Mouse (Mus musculus): Measurements from ENCODE around the gene Cntnap1.

Cntnap1 gene

DNA sequence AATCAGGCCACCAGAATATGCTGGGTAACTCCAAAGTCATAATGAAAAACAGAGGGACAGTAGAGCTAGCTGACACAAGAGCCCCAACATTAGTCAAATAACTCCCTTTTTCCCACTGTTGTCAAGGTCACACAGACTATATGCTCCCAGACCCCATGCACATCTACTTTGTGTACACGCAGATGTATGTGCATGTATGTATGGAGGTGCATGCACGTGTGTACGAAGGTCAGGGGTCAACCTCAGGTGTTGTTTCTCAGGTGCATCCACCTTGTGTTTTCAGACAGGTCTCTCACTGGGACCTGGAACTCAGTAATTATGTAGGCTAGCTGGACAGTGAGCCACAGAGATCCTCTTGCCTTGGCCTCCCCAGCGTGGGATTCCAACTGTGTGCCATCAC is 15.1 kb downstream of the Cntnap1 start:
- no peak for DNase-seq (ENCODE audit: extremely low spot score)

DNA sequence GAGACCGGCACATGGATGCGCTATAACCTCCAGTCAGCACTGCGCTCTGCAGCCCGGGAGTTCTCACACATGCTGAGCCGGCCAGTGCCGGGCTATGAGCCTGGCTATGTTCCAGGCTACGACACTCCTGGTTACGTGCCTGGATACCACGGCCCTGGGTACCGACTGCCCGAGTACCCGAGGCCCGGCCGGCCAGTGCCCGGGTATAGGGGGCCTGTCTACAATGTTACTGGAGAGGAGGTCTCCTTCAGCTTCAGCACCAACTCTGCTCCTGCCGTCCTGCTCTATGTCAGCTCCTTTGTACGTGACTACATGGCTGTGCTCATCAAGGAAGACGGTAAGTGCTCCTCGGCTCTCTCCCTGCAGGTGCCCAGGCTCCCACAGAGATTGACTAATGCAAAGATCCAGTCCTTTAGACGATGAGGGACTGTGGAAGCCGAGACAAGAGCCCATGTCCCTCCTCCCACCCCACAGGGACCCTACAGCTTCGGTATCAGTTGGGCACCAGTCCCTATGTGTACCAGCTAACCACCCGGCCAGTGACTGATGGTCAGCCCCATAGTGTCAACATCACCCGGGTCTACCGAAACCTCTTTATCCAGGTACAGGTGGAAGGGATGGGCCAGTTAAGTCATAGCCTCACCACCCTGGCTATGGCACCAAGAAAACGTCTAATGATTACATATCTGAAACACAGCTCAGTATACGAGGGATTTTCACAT is 16.4 kb downstream of the Cntnap1 start:
- no peak for DNase-seq (ENCODE audit: extremely low spot score)

DNA sequence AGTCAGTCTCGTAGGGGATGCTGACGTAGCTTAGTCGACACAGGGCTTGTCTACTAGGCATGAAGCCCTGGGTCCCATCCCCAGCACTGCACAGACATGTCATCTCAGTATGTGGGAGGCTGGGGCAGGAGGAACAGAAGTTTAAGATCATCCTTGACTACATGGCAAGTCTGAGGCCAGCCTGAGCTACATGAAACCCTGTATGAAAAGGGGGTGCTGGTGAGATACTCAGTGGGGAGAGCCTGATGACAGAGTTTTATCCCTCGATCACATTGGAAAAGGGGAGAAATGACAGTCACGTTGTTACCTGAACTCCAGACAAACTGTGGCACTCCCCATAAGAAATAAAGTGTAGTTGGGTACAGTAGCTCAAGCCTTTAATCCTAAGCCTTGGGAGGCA is 17.2 kb downstream of the Cntnap1 start:
- DNase-seq (ENCODE audit: extremely low spot score), result no peak

GRCm38 (mm10) chr11:101188166-101188805 is 18.0 kb downstream of the Cntnap1 start:
- DNase-seq (ENCODE audit: extremely low spot score), result no peak

DNA sequence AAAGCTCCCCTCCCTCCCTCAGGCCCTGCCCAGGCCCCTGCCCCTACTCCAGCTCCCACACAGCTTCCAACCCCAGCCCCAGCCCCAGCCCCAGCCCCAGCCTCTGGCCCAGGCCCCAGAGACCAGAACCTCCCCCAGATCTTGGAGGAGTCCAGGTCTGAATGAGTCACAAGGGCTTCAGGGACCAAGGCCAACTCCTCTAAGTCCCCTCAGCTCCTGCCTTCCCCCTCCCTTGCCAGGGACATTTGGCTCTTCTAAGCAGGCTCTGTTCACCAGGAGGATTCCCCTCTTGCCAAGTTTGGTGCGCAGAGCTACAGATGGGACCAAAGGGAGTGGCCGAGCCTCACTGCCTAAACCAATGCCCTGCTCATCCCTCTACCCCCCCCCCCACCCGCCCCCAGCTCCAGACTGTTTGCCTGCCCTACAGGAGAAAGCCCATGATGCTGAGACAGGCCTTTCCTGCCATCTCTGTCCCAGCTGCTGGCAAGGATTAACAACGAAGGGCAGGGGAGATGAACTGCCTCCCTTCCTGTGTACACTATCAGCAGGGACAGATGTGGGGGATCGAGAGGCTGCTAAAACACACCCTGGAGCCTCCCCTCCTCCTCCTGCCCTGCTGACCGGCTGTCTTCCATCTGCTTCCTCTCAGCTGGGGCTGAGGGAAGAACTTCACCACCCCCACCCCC is 19.3 kb downstream of the Cntnap1 start:
- DNase-seq (ENCODE audit: extremely low spot score), result peak; percentile 65

GRCm38 (mm10) chr11:101190181-101190912 is 20.0 kb downstream of the Cntnap1 start:
- DNase-seq (ENCODE audit: extremely low spot score), result no peak

GRCm38 (mm10) chr11:101190913-101191907 is 20.9 kb downstream of the Cntnap1 start:
- DNase-seq (ENCODE audit: extremely low spot score), result no peak

DNA sequence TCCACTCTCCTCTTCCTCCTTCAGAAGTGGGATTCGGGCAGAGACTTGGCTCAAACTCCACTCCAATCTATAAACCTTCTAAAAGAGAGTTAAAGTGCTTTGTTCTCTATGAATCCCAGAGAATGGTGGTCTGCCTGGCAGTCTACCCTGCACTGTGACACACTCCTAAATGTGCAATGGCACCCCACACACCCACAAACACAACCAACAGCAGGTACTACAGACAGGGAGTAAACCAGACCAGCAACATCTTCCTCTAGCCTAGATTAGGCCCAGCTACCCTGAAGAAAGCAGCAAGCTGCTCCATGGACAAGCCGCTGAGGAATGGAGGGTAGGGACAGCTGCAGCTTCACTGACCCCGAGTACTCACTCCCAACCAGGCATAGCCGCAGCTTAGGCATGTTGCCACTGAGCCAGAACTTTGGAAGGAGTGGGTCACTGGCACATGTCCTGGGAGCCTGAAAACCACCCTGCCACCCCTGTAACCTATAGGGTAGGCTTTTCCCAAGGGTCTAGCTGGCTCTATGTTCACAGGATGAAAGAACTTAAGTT is 21.7 kb downstream of the Cntnap1 start:
- no peak for DNase-seq (ENCODE audit: extremely low spot score)

- DNase-seq (ENCODE audit: extremely low spot score), result no peak
Observed at GRCm38 (mm10) chr11:101192646-101193045, 22.3 kb downstream of the Cntnap1 start.

- no peak for DNase-seq (ENCODE audit: extremely low spot score)
Observed at GRCm38 (mm10) chr11:101193076-101193475, 22.8 kb downstream of the Cntnap1 start.

- no peak for DNase-seq (ENCODE audit: extremely low spot score)
Observed at GRCm38 (mm10) chr11:101194137-101194536, 23.8 kb downstream of the Cntnap1 start.

GRCm38 (mm10) chr11:101194643-101195042 is 24.3 kb downstream of the Cntnap1 start:
- DNase-seq (ENCODE audit: extremely low spot score), result no peak

DNA sequence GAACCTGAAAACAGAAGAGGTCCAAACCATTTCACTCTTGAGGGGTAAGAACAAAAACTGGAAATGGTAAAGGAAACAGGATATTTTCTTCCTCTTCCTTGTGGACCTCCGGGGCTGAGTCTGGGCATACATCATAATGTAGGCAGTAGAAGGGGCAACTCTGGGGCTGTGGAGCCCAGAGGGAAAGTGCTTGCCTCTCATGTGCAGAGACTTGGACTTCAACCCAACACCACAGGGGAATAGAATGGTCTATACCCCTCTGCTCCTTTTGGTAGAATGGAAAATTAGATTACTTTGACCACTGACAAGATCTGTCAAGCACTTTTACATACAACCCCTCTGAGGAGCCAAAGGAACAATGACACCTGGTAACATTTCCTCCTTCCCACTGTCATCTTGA is 24.8 kb downstream of the Cntnap1 start:
- DNase-seq (ENCODE audit: extremely low spot score), result no peak

DNA sequence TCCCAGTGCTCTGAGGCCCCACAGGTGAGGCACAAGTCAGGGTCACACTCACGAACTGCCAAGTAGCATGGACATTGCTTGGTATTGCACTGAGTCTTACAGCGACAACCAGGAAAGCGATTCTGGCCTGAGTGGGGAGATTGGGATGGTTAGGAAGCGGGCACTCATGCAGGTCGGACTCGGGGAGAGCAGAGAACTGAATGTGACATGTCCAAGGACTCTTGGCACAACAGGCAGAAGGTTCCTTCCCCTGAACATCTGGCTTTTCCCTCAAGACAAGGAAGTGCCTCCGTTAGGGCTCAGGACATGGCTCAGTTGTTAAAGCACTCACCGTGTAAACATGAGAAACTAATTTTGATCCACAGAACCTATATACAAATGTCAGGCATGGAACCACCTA is 25.2 kb downstream of the Cntnap1 start:
- no peak for DNase-seq (ENCODE audit: extremely low spot score)

DNA sequence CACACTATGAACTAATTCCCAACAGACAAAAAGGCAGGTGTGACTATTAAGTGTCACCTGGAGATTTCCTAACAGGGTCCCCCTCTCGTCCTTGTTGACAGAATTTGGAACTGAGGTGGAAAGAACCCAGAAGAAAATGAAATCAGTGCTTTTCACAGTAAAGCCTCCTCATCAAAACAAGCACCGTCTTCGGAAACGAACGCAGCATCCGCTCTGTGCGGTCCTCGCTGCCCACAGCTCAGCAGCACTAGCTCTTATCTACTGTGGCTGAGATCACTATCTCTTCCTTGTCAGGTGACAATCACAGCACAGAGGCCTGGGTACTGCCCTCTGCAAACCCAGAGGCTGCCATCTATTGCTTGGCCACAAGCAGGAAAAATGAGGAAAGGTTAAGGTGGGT is 25.9 kb downstream of the Cntnap1 start:
- DNase-seq (ENCODE audit: extremely low spot score), result no peak

GRCm38 (mm10) chr11:101199555-101199954 is 29.2 kb downstream of the Cntnap1 start:
- DNase-seq (ENCODE audit: extremely low spot score), result no peak

GRCm38 (mm10) chr11:101200986-101201385 is 30.7 kb downstream of the Cntnap1 start:
- peak; percentile 43 for DNase-seq (ENCODE audit: extremely low spot score)

DNA sequence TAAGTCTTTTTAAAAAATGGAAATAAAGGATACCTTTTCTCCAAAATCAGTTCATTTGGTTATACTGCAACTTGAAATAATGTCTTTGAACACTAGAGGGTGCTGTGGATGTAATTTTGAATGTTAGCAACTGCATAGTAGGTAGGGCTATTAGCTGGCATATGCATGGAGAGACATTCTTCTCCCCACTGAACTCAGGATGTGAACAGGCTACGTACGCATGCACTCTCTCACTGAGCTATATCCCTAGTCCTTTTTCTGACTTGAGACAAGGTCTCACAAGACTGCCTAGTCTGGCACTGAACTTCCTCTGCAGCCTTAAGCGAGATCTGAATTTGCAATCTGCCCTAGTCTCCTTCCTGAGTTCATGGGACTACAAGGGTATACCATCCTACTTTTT is 41.6 kb downstream of the Cntnap1 start:
- peak; percentile 76 for DNase-seq (ENCODE audit: extremely low spot score)

GRCm38 (mm10) chr11:101216936-101217335 is 46.6 kb downstream of the Cntnap1 start:
- no peak for DNase-seq (ENCODE audit: extremely low spot score)

DNA sequence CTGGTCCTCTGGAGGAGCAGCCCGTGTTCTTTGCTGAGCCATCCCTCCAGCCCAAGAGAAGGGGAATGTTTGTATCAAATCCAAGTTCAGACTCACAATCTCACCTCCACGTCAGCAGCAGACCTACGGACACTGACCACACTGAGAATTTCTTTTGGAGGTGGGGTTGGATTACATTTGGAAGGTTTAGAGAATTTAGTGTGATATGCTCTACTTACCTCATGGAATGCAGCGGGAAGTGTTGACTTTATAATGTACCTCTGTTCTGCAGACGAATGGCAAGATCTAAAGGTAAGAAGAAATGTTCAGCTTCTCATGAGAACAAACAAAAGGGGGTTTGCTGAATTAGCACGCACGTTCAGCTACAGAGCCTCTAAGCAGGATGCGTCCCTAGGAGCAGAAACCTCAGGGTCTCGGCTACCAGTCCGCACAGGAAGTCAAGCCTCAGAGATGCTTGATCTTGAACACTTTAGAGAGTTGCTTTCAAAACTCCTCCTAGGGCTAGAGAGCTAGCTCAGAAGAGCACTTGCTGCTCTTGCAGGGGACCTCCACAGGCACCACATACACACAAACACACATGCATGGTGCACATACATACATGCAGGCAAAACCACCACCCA is 48.2 kb downstream of the Cntnap1 start:
- DNase-seq (ENCODE audit: extremely low spot score), result no peak
